Mouse (Mus musculus): ENCODE results near the gene Gm20441. TPM values are rescaled to one million over a fixed set of nuclear protein-coding genes. Genes with fewer than 3 reads are reported as not detected.
"Not testable (repeated sequence)": the region's sequence is repeated elsewhere in the genome, so short reads cannot be mapped to it uniquely, and the experiment has no call there.

Gene Gm20441
- total RNA-seq, 2 experiments from 2014 or later = not detected

GRCm38 (mm10) chr10:75788277-75788676, 7.5 kb upstream of the Gm20441 start:
- intact Hi-C loops (cut with DNase I; ENCODE audit: low total_unique reads) = no loop called here
- no peak for DNase-seq

- intact Hi-C loops (cut with DNase I; ENCODE audit: low total_unique reads) = no loop called here
These were observed 4.7 kb upstream of the Gm20441 start for GRCm38 (mm10) chr10:75785442-75785841.

GRCm38 (mm10) chr10:75779206-75780174, 1.3 kb downstream of the Gm20441 start:
- no peak for DNase-seq
- intact Hi-C loops (cut with DNase I; ENCODE audit: low total_unique reads) = no loop called here

More at GRCm38 (mm10) chr10:75785442-75785841, 4.7 kb upstream of the Gm20441 start:
- no peak for DNase-seq

- intact Hi-C loops (cut with DNase I; ENCODE audit: low total_unique reads) = no loop called here
- DNase-seq = no peak
These were observed 2.9 kb downstream of the Gm20441 start for GRCm38 (mm10) chr10:75777885-75778284.

- intact Hi-C loops (cut with DNase I; ENCODE audit: low total_unique reads) = no loop called here
- DNase-seq = no peak
These were observed 4.2 kb downstream of the Gm20441 start for GRCm38 (mm10) chr10:75776562-75776961.

GRCm38 (mm10) chr10:75774587-75774986, 6.2 kb downstream of the Gm20441 start:
- no peak for DNase-seq
- intact Hi-C loops (cut with DNase I; ENCODE audit: low total_unique reads) = no loop called here

GRCm38 (mm10) chr10:75774102-75774501, 6.7 kb downstream of the Gm20441 start:
- intact Hi-C loops (cut with DNase I; ENCODE audit: low total_unique reads) = no loop called here
- DNase-seq = no peak

GRCm38 (mm10) chr10:75772795-75773664, 7.7 kb downstream of the Gm20441 start, which contains the start of gene Ddt:
Ddt (minus strand) TSS chr10:75773414.
- intact Hi-C loops (cut with DNase I; ENCODE audit: low total_unique reads) = no loop called here
- DNase-seq = peak; percentile 87

- intact Hi-C loops (cut with DNase I; ENCODE audit: low total_unique reads) = loop anchor here (5.0 kb wide), 1 partner anchor 65 kb away; no protein-coding TSS in a partner anchor
- not testable (repeated sequence) for DNase-seq
These were observed 13.0 kb downstream of the Gm20441 start for GRCm38 (mm10) chr10:75767756-75768155.

- no peak for DNase-seq
- intact Hi-C loops (cut with DNase I; ENCODE audit: low total_unique reads) = loop anchor here (5.0 kb wide), 1 partner anchor 65 kb away; no protein-coding TSS in a partner anchor
These were observed 13.9 kb downstream of the Gm20441 start for GRCm38 (mm10) chr10:75766856-75767255.

GRCm38 (mm10) chr10:75764519-75765473, 16.0 kb downstream of the Gm20441 start:
- DNase-seq = peak; percentile 54
- intact Hi-C loops (cut with DNase I; ENCODE audit: low total_unique reads) = loop anchor here (5.0 kb wide), 1 partner anchor 68 kb away; no protein-coding TSS in a partner anchor

GRCm38 (mm10) chr10:75763682-75764518, 16.9 kb downstream of the Gm20441 start, which contains the start of gene Cabin1:
Cabin1 (minus strand) TSS chr10:75764341.
- intact Hi-C loops (cut with DNase I; ENCODE audit: low total_unique reads) = no loop called here

GRCm38 (mm10) chr10:75762413-75762812, 18.3 kb downstream of the Gm20441 start:
- intact Hi-C loops (cut with DNase I; ENCODE audit: low total_unique reads) = no loop called here
- no peak for DNase-seq

More at GRCm38 (mm10) chr10:75763682-75764518, 16.9 kb downstream of the Gm20441 start, which contains the start of gene Cabin1:
- DNase-seq = peak; percentile 96

GRCm38 (mm10) chr10:75760311-75760710, 20.4 kb downstream of the Gm20441 start:
- no peak for DNase-seq
- intact Hi-C loops (cut with DNase I; ENCODE audit: low total_unique reads) = no loop called here

- intact Hi-C loops (cut with DNase I; ENCODE audit: low total_unique reads) = no loop called here
- DNase-seq = no peak
These were observed 24.0 kb downstream of the Gm20441 start for GRCm38 (mm10) chr10:75756719-75757118.

- peak; percentile 81 for DNase-seq
- intact Hi-C loops (cut with DNase I; ENCODE audit: low total_unique reads) = loop anchor here (5.0 kb wide), 1 partner anchor 108 kb away; no protein-coding TSS in a partner anchor
These were observed 36.7 kb downstream of the Gm20441 start for GRCm38 (mm10) chr10:75744017-75744416.

- DNase-seq = no peak
- intact Hi-C loops (cut with DNase I; ENCODE audit: low total_unique reads) = loop anchor here (2.0 to 5.0 kb wide), 2 partner anchors 109 to 207 kb away; no protein-coding TSS in a partner anchor
These were observed 37.4 kb downstream of the Gm20441 start for GRCm38 (mm10) chr10:75743369-75743768.
